Mouse (Mus musculus): ENCODE measurements around the gene Gtpbp4. TPM values are rescaled to one million over a fixed set of nuclear protein-coding genes. Genes with fewer than 3 reads are reported as not detected.
"Not testable (repeated sequence)": the region's sequence is repeated elsewhere in the genome, so short reads cannot be mapped to it uniquely, and the experiment has no call there.

Gene Gtpbp4
- total RNA-seq (2021) = 10 to 100 TPM; 40.1 to 41.0 TPM

GRCm38 (mm10) chr13:8995990-8996786 is at the start of gene Gtpbp4:
Gene Gtpbp4 (minus strand): TSS chr13:8996083.
- intact Hi-C loops (cut with DNase I) = loop anchor here (1.0 to 5.0 kb wide), 3 partner anchors 97 to 124 kb away; partner anchors contain the start of genes Idi1, Larp4b and Wdr37
- peak; percentile 98 for DNase-seq

- intact Hi-C loops (cut with DNase I) = no loop called here
- DNase-seq = no peak
These were observed 48.8 kb upstream of the Gtpbp4 start for GRCm38 (mm10) chr13:9044731-9045130.

GRCm38 (mm10) chr13:9043289-9044049 is 47.6 kb upstream of the Gtpbp4 start:
- no peak for DNase-seq
- intact Hi-C loops (cut with DNase I) = no loop called here

- DNase-seq = no peak
- intact Hi-C loops (cut with DNase I) = no loop called here
These were observed 44.7 kb upstream of the Gtpbp4 start for GRCm38 (mm10) chr13:9040626-9041025.

- no peak for DNase-seq
- intact Hi-C loops (cut with DNase I) = no loop called here
These were observed 36.2 kb upstream of the Gtpbp4 start for GRCm38 (mm10) chr13:9031996-9032661.

- intact Hi-C loops (cut with DNase I) = no loop called here
- no peak for DNase-seq
These were observed 34.5 kb upstream of the Gtpbp4 start for GRCm38 (mm10) chr13:9030364-9030763.

GRCm38 (mm10) chr13:9027251-9027650 is 31.4 kb upstream of the Gtpbp4 start:
- intact Hi-C loops (cut with DNase I) = no loop called here
- DNase-seq = no peak

- intact Hi-C loops (cut with DNase I) = no loop called here
- DNase-seq = no peak
These were observed 26.7 kb upstream of the Gtpbp4 start for GRCm38 (mm10) chr13:9022623-9023022.

GRCm38 (mm10) chr13:9021556-9021955 is 25.7 kb upstream of the Gtpbp4 start:
- DNase-seq = no peak
- intact Hi-C loops (cut with DNase I) = no loop called here

GRCm38 (mm10) chr13:9019713-9020112 is 23.8 kb upstream of the Gtpbp4 start:
- DNase-seq = no peak

GRCm38 (mm10) chr13:9018974-9019587 is 23.2 kb upstream of the Gtpbp4 start:
- intact Hi-C loops (cut with DNase I) = no loop called here
- no peak for DNase-seq

More at GRCm38 (mm10) chr13:9019713-9020112, 23.8 kb upstream of the Gtpbp4 start:
- intact Hi-C loops (cut with DNase I) = no loop called here

- intact Hi-C loops (cut with DNase I) = no loop called here
- DNase-seq = no peak
These were observed 21.3 kb upstream of the Gtpbp4 start for GRCm38 (mm10) chr13:9017190-9017589.

- intact Hi-C loops (cut with DNase I) = no loop called here
- DNase-seq = no peak
These were observed 18.5 kb upstream of the Gtpbp4 start for GRCm38 (mm10) chr13:9014431-9014830.

- intact Hi-C loops (cut with DNase I) = no loop called here
- DNase-seq = no peak
These were observed 17.6 kb upstream of the Gtpbp4 start for GRCm38 (mm10) chr13:9013483-9013882.

- intact Hi-C loops (cut with DNase I) = no loop called here
- peak; percentile 72 to 88 for DNase-seq
These were observed 15.9 kb upstream of the Gtpbp4 start for GRCm38 (mm10) chr13:9011596-9012350.

GRCm38 (mm10) chr13:9003306-9003705 is 7.4 kb upstream of the Gtpbp4 start:
- intact Hi-C loops (cut with DNase I) = no loop called here
- no peak for DNase-seq

- intact Hi-C loops (cut with DNase I) = loop anchor here (5.0 kb wide), 2 partner anchors 112 to 127 kb away; partner anchors contain the start of genes Idi1 and Wdr37
- DNase-seq = no peak
These were observed 3.6 kb upstream of the Gtpbp4 start for GRCm38 (mm10) chr13:8999464-8999863.

GRCm38 (mm10) chr13:8997221-8997620 is 1.3 kb upstream of the Gtpbp4 start:
- intact Hi-C loops (cut with DNase I) = loop anchor here (5.0 kb wide), 2 partner anchors 110 to 125 kb away; partner anchors contain the start of genes Idi1 and Wdr37
- not testable (repeated sequence) for DNase-seq

GRCm38 (mm10) chr13:8995159-8995989 is 509 bp downstream of the Gtpbp4 start:
- intact Hi-C loops (cut with DNase I) = loop anchor here (5.0 kb wide), 2 partner anchors 108 to 123 kb away; partner anchors contain the start of genes Idi1 and Wdr37

More at GRCm38 (mm10) chr13:8995159-8995989, 509 bp downstream of the Gtpbp4 start:
- no peak for DNase-seq

Data from heart, postnatal 10 days (tissue).